Mouse (Mus musculus) lung, embryonic 16.5 days (tissue): ENCODE data around the gene Icam4. TPM values are rescaled to one million over a fixed set of nuclear protein-coding genes. Genes with fewer than 3 reads are reported as not detected.

Experiments used
- ATAC-seq: fragments of 200-750 bp; cut with Nextera tagmentation; 2 replicates; pipeline ENCODE4 v1.8.0; 2017; ENCODE audit warnings: low read depth, mild to moderate bottlenecking, moderate library complexity
- H3K27ac ChIP-seq: fragments of 300-500 bp; sonication (generic); 2 replicates; pipeline ENCODE4 v1.5.1; 2014; ENCODE audit warnings: mild to moderate bottlenecking, control low read depth, low read length
- H3K27me3 ChIP-seq: fragments of 300-500 bp; sonication (generic); 2 replicates; pipeline ENCODE4 v1.6.1; 2014; ENCODE audit warnings: low read depth, low read length, mixed read lengths; ENCODE audit not compliant: control insufficient read depth, insufficient read depth
- H3K36me3 ChIP-seq: fragments of 300-500 bp; sonication (generic); 2 replicates; pipeline ENCODE4 v1.6.1; 2014; ENCODE audit warnings: low read length; ENCODE audit not compliant: control insufficient read depth, insufficient read depth
- H3K4me1 ChIP-seq: fragments of 300-500 bp; sonication (generic); replicated peaks from 2 replicates; pipeline ENCODE4 v1.6.1; 2014; ENCODE audit warnings: low read length, mixed read lengths; ENCODE audit not compliant: control insufficient read depth, insufficient read depth
- H3K4me2 ChIP-seq: fragments of 300-500 bp; sonication (generic); 2 replicates; pipeline ENCODE4 v1.6.1; 2014; ENCODE audit warnings: low read depth, low read length, control low read depth
- H3K4me3 ChIP-seq: fragments of 300-500 bp; sonication (generic); 2 replicates; pipeline ENCODE4 v1.5.1; 2014; ENCODE audit warnings: mild to moderate bottlenecking, low read length, control low read depth
- H3K9ac ChIP-seq: fragments of 300-500 bp; sonication (generic); 2 replicates; pipeline ENCODE4 v1.6.1; 2014; ENCODE audit warnings: low read length, control low read depth
- H3K9me3 ChIP-seq: fragments of 300-500 bp; sonication (generic); 2 replicates; pipeline ENCODE4 v1.6.1; 2016; ENCODE audit warnings: low read length; ENCODE audit not compliant: control insufficient read depth
- WGBS: fragments of 180-500 bp; shearing (Covaris S2); extraction: QIAGEN DNeasy Blood & Tissue Kit; methylation state at CpG from one replicate; pipeline ENCODE4 v1.1.7; 2014; 5-methylcytosine and 5-hydroxymethylcytosine counted together
- polyA plus RNA-seq: library from polyadenylated mRNA; unstranded; fragments of >200 nt; fragmentation: Nextera tagmentation; extraction: Ambion mirVana; gene quantifications from 2 replicates; pipeline ENCODE4 v1.2.1, GENCODE M21; 2015

Icam4 gene
- polyA plus RNA-seq, 1 experiment from 2014 or later = 2.2 TPM

- peak overlapping the region; percentile 98 for H3K4me2 ChIP-seq
- 0% methylated on average over 13 of the region's 13 CpGs for WGBS
- H3K27me3 ChIP-seq = peaks cover 41% of the 10 kb centered on the region
- peak overlapping the region; percentile 47 for H3K9ac ChIP-seq
- peak; percentile 71 for ATAC-seq
- peak overlapping the region; percentile 78 for H3K27ac ChIP-seq
- H3K4me1 ChIP-seq = peaks cover 48% of the 10 kb centered on the region
- H3K36me3 ChIP-seq = no peaks in the 10 kb centered on the region
- peak overlapping the region; percentile 65 for H3K4me3 ChIP-seq
- H3K9me3 ChIP-seq = no peaks in the 10 kb centered on the region
Measured at GRCm38 (mm10) chr9:21030781-21031250, 1.6 kb downstream of the Icam4 start.

- WGBS = under 1% methylated on average over 36 of the region's 36 CpGs
- H3K36me3 ChIP-seq = no peaks in the 10 kb centered on the region
- peaks cover 50% of the 10 kb centered on the region for H3K4me1 ChIP-seq
- no peaks in the 10 kb centered on the region for H3K9me3 ChIP-seq
- H3K27ac ChIP-seq = peak overlapping the region; percentile 78
- H3K4me2 ChIP-seq = peak overlapping the region; percentile 98
- H3K4me3 ChIP-seq = peak overlapping the region; percentile 65
- H3K27me3 ChIP-seq = peaks cover 47% of the 10 kb centered on the region
- ATAC-seq = peak; percentile 22; the same call in 1 of the 2 replicates
- H3K9ac ChIP-seq = peak overlapping the region; percentile 44
Measured at GRCm38 (mm10) chr9:21031251-21031895, 2.2 kb downstream of the Icam4 start.

GRCm38 (mm10) chr9:21031896-21032351 lies 2.8 kb downstream of the Icam4 start, which contains the start of gene Icam5:
Gene Icam5, plus strand, starts transcription at chr9:21032073.
- peak within 1 kb of the TSS; percentile 99 for H3K4me2 ChIP-seq
- H3K27ac ChIP-seq = peak within 1 kb of the TSS; percentile 78
- ATAC-seq = no peak
- H3K27me3 ChIP-seq = peaks cover 52% of the 10 kb centered on the region
- H3K36me3 ChIP-seq = no peaks in the 10 kb centered on the region
- H3K4me1 ChIP-seq = peaks cover 54% of the 10 kb centered on the region
- WGBS = under 1% methylated on average over 34 of the region's 35 CpGs
- H3K9me3 ChIP-seq = no peaks in the 10 kb centered on the region
- H3K9ac ChIP-seq = peak within 1 kb of the TSS; percentile 65
- peak within 1 kb of the TSS; percentile 65 for H3K4me3 ChIP-seq

- ATAC-seq = no peak
- Histone ChIP-seq H3K27me3 (peaks cover 58% of the 10 kb centered on the region), H3K9ac (no peak overlapping the region)
Measured at GRCm38 (mm10) chr9:21032491-21032890, 3.3 kb downstream of the Icam4 start.

GRCm38 (mm10) chr9:21033136-21033535 lies 4.0 kb downstream of the Icam4 start:
- ATAC-seq = peak; percentile 71
- H3K4me2 ChIP-seq = peak overlapping the region; percentile 99
- no peak overlapping the region for H3K27ac ChIP-seq
- under 1% methylated on average over 34 of the region's 34 CpGs for WGBS
- H3K9me3 ChIP-seq = no peaks in the 10 kb centered on the region
- H3K4me3 ChIP-seq = peak overlapping the region; percentile 65
- peak overlapping the region; percentile 65 for H3K9ac ChIP-seq
- H3K36me3 ChIP-seq = no peaks in the 10 kb centered on the region
- peaks cover 56% of the 10 kb centered on the region for H3K4me1 ChIP-seq
- peaks cover 64% of the 10 kb centered on the region for H3K27me3 ChIP-seq

More at GRCm38 (mm10) chr9:21032491-21032890, 3.3 kb downstream of the Icam4 start:
- 2% methylated on average over 7 of the region's 7 CpGs for WGBS
- H3K27ac ChIP-seq = no peak overlapping the region
- H3K4me3 ChIP-seq = peak overlapping the region; percentile 65
- H3K4me1 ChIP-seq = peaks cover 55% of the 10 kb centered on the region
- no peaks in the 10 kb centered on the region for H3K9me3 ChIP-seq
- H3K4me2 ChIP-seq = peak overlapping the region; percentile 99
- no peaks in the 10 kb centered on the region for H3K36me3 ChIP-seq

- H3K4me3 ChIP-seq = no peak overlapping the region
- no peak for ATAC-seq
- WGBS = 6% methylated on average over 17 of the region's 17 CpGs
- H3K4me1 ChIP-seq = peaks cover 48% of the 10 kb centered on the region
- no peak overlapping the region for H3K27ac ChIP-seq
- no peak overlapping the region for H3K4me2 ChIP-seq
- no peak overlapping the region for H3K9ac ChIP-seq
- H3K36me3 ChIP-seq = no peaks in the 10 kb centered on the region
- peaks cover 74% of the 10 kb centered on the region for H3K27me3 ChIP-seq
- H3K9me3 ChIP-seq = no peaks in the 10 kb centered on the region
Measured at GRCm38 (mm10) chr9:21034481-21035085, 5.4 kb downstream of the Icam4 start.

GRCm38 (mm10) chr9:21035586-21035985 lies 6.4 kb downstream of the Icam4 start:
- H3K9ac ChIP-seq = no peak overlapping the region
- no peak overlapping the region for H3K4me3 ChIP-seq
- WGBS = 33% methylated on average over 9 of the region's 9 CpGs
- H3K4me1 ChIP-seq = peaks cover 37% of the 10 kb centered on the region
- H3K36me3 ChIP-seq = no peaks in the 10 kb centered on the region
- no peaks in the 10 kb centered on the region for H3K9me3 ChIP-seq
- ATAC-seq = no peak
- no peak overlapping the region for H3K4me2 ChIP-seq
- H3K27ac ChIP-seq = no peak overlapping the region
- H3K27me3 ChIP-seq = peaks cover 77% of the 10 kb centered on the region

GRCm38 (mm10) chr9:21036161-21036560 lies 7.0 kb downstream of the Icam4 start:
- H3K27me3 ChIP-seq = peaks cover 77% of the 10 kb centered on the region
- no peak for ATAC-seq
- no peak overlapping the region for H3K27ac ChIP-seq
- peaks cover 33% of the 10 kb centered on the region for H3K4me1 ChIP-seq
- no peaks in the 10 kb centered on the region for H3K9me3 ChIP-seq
- H3K9ac ChIP-seq = no peak overlapping the region
- no peak overlapping the region for H3K4me3 ChIP-seq
- H3K4me2 ChIP-seq = no peak overlapping the region
- no peaks in the 10 kb centered on the region for H3K36me3 ChIP-seq
- 12% methylated on average over 20 of the region's 20 CpGs for WGBS

- no peak for ATAC-seq
- WGBS = 6% methylated on average over 22 of the region's 22 CpGs
- peaks cover 30% of the 10 kb centered on the region for H3K4me1 ChIP-seq
- H3K4me3 ChIP-seq = peak overlapping the region; percentile 48
- no peak overlapping the region for H3K27ac ChIP-seq
- H3K4me2 ChIP-seq = peak overlapping the region; percentile 71; the same call in 1 of the 2 replicates
- H3K9ac ChIP-seq = no peak overlapping the region; the same call in 1 of the 2 replicates
- peaks cover 75% of the 10 kb centered on the region for H3K27me3 ChIP-seq
- no peaks in the 10 kb centered on the region for H3K36me3 ChIP-seq
- H3K9me3 ChIP-seq = no peaks in the 10 kb centered on the region
Measured at GRCm38 (mm10) chr9:21036666-21037065, 7.5 kb downstream of the Icam4 start.
